ENCODE assay signal across 20 mouse cellular contexts in genomic region chr16:22400226-22400625, GRCm38 (mm10).
"Had no signal": no experiment of that assay in that cellular context is flagged by ENCODE, and none has a peak within 500 bp of the region (broad histone marks: within the 10 kb centered on the region; RNA-seq: fewer than 3 reads in every experiment).

No protein-coding gene starts in this region.

- H3K27me3 ChIP-seq: midbrain, embryonic 12.5 days; neural tube, embryonic 13.5 days; neural tube, embryonic 15.5 days; stomach, embryonic 15.5 days had no signal

- H3K36me3 ChIP-seq: midbrain, embryonic 12.5 days; neural tube, embryonic 13.5 days; stomach, embryonic 15.5 days had no signal

- DNase-seq: lung, adult 18-20 months; lung, embryonic 14.5 days; lung, postnatal 10 days; lung, postnatal 4 days; midbrain, embryonic 14.5 days; right cerebral cortex, adult 18-20 months; right cerebral cortex, postnatal 25 days; right cerebral cortex, postnatal 4 days; spleen, adult 18-20 months; thymus, adult 2 months; thymus, postnatal 25 days; thymus, postnatal 4 days had no signal

- H3K4me1 ChIP-seq: midbrain, embryonic 12.5 days; neural tube, embryonic 13.5 days; stomach, embryonic 15.5 days had no signal

- H3K27ac ChIP-seq: midbrain, embryonic 10.5 days; midbrain, embryonic 12.5 days; neural tube, embryonic 13.5 days; neural tube, embryonic 15.5 days; stomach, embryonic 15.5 days; stomach, postnatal 0 days had no signal

- H3K4me3 ChIP-seq: midbrain, embryonic 10.5 days; midbrain, embryonic 12.5 days; myocyte; neural tube, embryonic 13.5 days; neural tube, embryonic 15.5 days; stomach, embryonic 15.5 days had no signal

- ATAC-seq: midbrain, embryonic 16.5 days had no signal

- H3K9me3 ChIP-seq: midbrain, embryonic 10.5 days; midbrain, embryonic 12.5 days; neural tube, embryonic 13.5 days; neural tube, embryonic 15.5 days; stomach, embryonic 15.5 days had no signal
